Mouse (Mus musculus): Measurements from ENCODE around the gene Camta2. TPM values are rescaled to one million over a fixed set of nuclear protein-coding genes. Genes with fewer than 3 reads are reported as not detected.

Gene Camta2
- 10 to 100 TPM in 1 of 2 experiments, 1 to 10 TPM in 1; 5.0 to 21.0 TPM for polyA plus RNA-seq (2012; fragmentation: generic; extraction: Trizol)

GRCm38 (mm10) chr11:70687601-70688199 is at the start of gene Camta2:
Gene Camta2 (minus strand): TSS chr11:70688105.

GRCm38 (mm10) chr11:70699722-70700556 is 12.0 kb upstream of the Camta2 start, which contains the start of the genes Inca1 and Kif1c:
Gene Inca1 (minus strand): TSS chr11:70700155.
Gene Kif1c (plus strand): TSS chr11:70700548.

GRCm38 (mm10) chr11:70668771-70669505 is 19.0 kb downstream of the Camta2 start, which contains the start of gene Spag7:
Gene Spag7 (minus strand): TSS chr11:70669416.

GRCm38 (mm10) chr11:70656964-70657363 is 30.9 kb downstream of the Camta2 start, which contains the start of gene Eno3:
Gene Eno3 (plus strand): TSS chr11:70657202.

GRCm38 (mm10) chr11:70654198-70654922 is 33.5 kb downstream of the Camta2 start, which contains the start of gene Pfn1:
Gene Pfn1 (minus strand): TSS chr11:70654644.

GRCm38 (mm10) chr11:70646691-70647650 is 40.9 kb downstream of the Camta2 start, which contains the start of the genes Rnf167 and Slc25a11:
Gene Rnf167 (plus strand): TSS chr11:70647235.
Gene Slc25a11 (minus strand): TSS chr11:70647479.

GRCm38 (mm10) chr11:70638714-70639278 is 49.1 kb downstream of the Camta2 start, which contains the start of gene Gp1ba:
Gene Gp1ba (plus strand): TSS chr11:70639122.

Other genes starting within 250 kb of the Camta2 start
- 10 to 100 TPM; 60.7 to 61.7 TPM for gene Med11, start 236.2 kb downstream of the Camta2 start, polyA plus RNA-seq (2012; fragmentation: generic; extraction: Trizol)
- gene Zmynd15, start 228.7 kb downstream of the Camta2 start, polyA plus RNA-seq (2012; fragmentation: generic; extraction: Trizol): under 1 TPM; 0.05 to 0.08 TPM
- under 1 TPM; 0.04 to 0.19 TPM for gene Cxcl16, start 228.1 kb downstream of the Camta2 start, polyA plus RNA-seq (2012; fragmentation: generic; extraction: Trizol)
- not detected for gene Tm4sf5, start 182.9 kb downstream of the Camta2 start, polyA plus RNA-seq (2012; fragmentation: generic; extraction: Trizol)
- not detected for gene Vmo1, start 173.5 kb downstream of the Camta2 start, polyA plus RNA-seq (2012; fragmentation: generic; extraction: Trizol)
- not detected for gene Gltpd2, start 168.9 kb downstream of the Camta2 start, polyA plus RNA-seq (2012; fragmentation: generic; extraction: Trizol)
- gene Psmb6, start 162.7 kb downstream of the Camta2 start, polyA plus RNA-seq (2012; fragmentation: generic; extraction: Trizol): 1,000 to 10,000 TPM in 1 of 2 experiments, 100 to 1,000 TPM in 1; 562 to 1,060 TPM
- gene Gm40193, start 155.2 kb downstream of the Camta2 start, polyA plus RNA-seq (2012; fragmentation: generic; extraction: Trizol): not detected
- 10 to 100 TPM in 1 of 2 experiments, 1 to 10 TPM in 1; 7.9 to 23.3 TPM for gene Pld2, start 148.0 kb downstream of the Camta2 start, polyA plus RNA-seq (2012; fragmentation: generic; extraction: Trizol)
- 10 to 100 TPM; 12.7 to 36.0 TPM for gene Mink1, start 125.2 kb downstream of the Camta2 start, polyA plus RNA-seq (2012; fragmentation: generic; extraction: Trizol)
- not detected for gene 4930544D05Rik, start 72.3 kb downstream of the Camta2 start, polyA plus RNA-seq (2012; fragmentation: generic; extraction: Trizol)
- gene Chrne, start 68.9 kb downstream of the Camta2 start, polyA plus RNA-seq (2012; fragmentation: generic; extraction: Trizol): not detected
- under 1 TPM; 0.05 to 0.72 TPM for gene Gp1ba, start 49.0 kb downstream of the Camta2 start, polyA plus RNA-seq (2012; fragmentation: generic; extraction: Trizol)
- 10 to 100 TPM; 10.2 to 50.0 TPM for gene Rnf167, start 40.9 kb downstream of the Camta2 start, polyA plus RNA-seq (2012; fragmentation: generic; extraction: Trizol)
- gene Slc25a11, start 40.6 kb downstream of the Camta2 start, polyA plus RNA-seq (2012; fragmentation: generic; extraction: Trizol): 100 to 1,000 TPM; 104 to 176 TPM
- 1,000 to 10,000 TPM; 2,430 to 5,299 TPM for gene Pfn1, start 33.5 kb downstream of the Camta2 start, polyA plus RNA-seq (2012; fragmentation: generic; extraction: Trizol)
- gene Eno3, start 30.9 kb downstream of the Camta2 start, polyA plus RNA-seq (2012; fragmentation: generic; extraction: Trizol): 100 to 1,000 TPM in 1 of 2 experiments, 10 to 100 TPM in 1; 53.8 to 231 TPM
- gene Spag7, start 18.7 kb downstream of the Camta2 start, polyA plus RNA-seq (2012; fragmentation: generic; extraction: Trizol): 10 to 100 TPM; 22.6 to 90.3 TPM
- 1 to 10 TPM; 1.7 to 8.8 TPM for gene Inca1, start 12.1 kb upstream of the Camta2 start, polyA plus RNA-seq (2012; fragmentation: generic; extraction: Trizol)
- 10 to 100 TPM; 64.8 to 73.5 TPM for gene Kif1c, start 12.4 kb upstream of the Camta2 start, polyA plus RNA-seq (2012; fragmentation: generic; extraction: Trizol)
- 1 to 10 TPM in 1 of 2 experiments, under 1 TPM in 1; 0.25 to 1.1 TPM for gene Zfp3, start 76.1 kb upstream of the Camta2 start, polyA plus RNA-seq (2012; fragmentation: generic; extraction: Trizol)
- not detected for gene Scimp, start 124.5 kb upstream of the Camta2 start, polyA plus RNA-seq (2012; fragmentation: generic; extraction: Trizol)
- gene Rabep1, start 156.7 kb upstream of the Camta2 start, polyA plus RNA-seq (2012; fragmentation: generic; extraction: Trizol): 1 to 10 TPM; 2.9 to 8.3 TPM

Measured in C3H10T1/2 (cell line).